Mouse (Mus musculus) bone marrow, adult 2 months (tissue): Measurements from ENCODE around the gene Igfbp5. TPM values are rescaled to one million over a fixed set of nuclear protein-coding genes. Genes with fewer than 3 reads are reported as not detected.

Experiments
- H3K27ac ChIP-seq: fragments of 200-500 bp; 2 replicates; pipeline ENCODE4 v1.5.1; 2012; ENCODE audit warnings: low read depth, mild to moderate bottlenecking, control low read depth, inconsistent platforms, low read length; ENCODE audit not compliant: control insufficient read depth, poor library complexity, insufficient read depth
- H3K4me1 ChIP-seq: fragments of 200-500 bp; 2 replicates; pipeline ENCODE4 v1.6.1; 2011; ENCODE audit warnings: low read length; ENCODE audit not compliant: control insufficient read depth, insufficient read depth
- H3K4me3 ChIP-seq: fragments of 200-500 bp; replicated peaks from 2 replicates; pipeline ENCODE3; 2011; ENCODE audit warnings: mild to moderate bottlenecking, low read depth, low read length, control low read depth; ENCODE audit not compliant: control insufficient read depth
- CTCF ChIP-seq: fragments of 200-500 bp; IDR thresholded peaks from 2 replicates; pipeline ENCODE4 v1.5.1; 2011; ENCODE audit warnings: low read length, control low read depth; ENCODE audit not compliant: control insufficient read depth, insufficient read depth
- POLR2A ChIP-seq: fragments of 200-500 bp; IDR thresholded peaks from 2 replicates; pipeline ENCODE4 v1.6.1; 2011; ENCODE audit warnings: low read depth, mild to moderate bottlenecking, control low read depth, low read length, borderline replicate concordance; ENCODE audit not compliant: control insufficient read depth
- WGBS: fragments of 180-500 bp; shearing (Covaris S2); methylation state at CpG from one replicate; pipeline ENCODE4 v1.1.7; 2018; 5-methylcytosine and 5-hydroxymethylcytosine counted together
- polyA plus RNA-seq: library from polyadenylated mRNA; stranded (reverse); fragments of >200 nt; gene quantifications from 2 replicates; pipeline ENCODE4 v1.2.4, GENCODE M21; 2011; ENCODE audit warnings: low replicate concordance; ENCODE audit not compliant: missing spikeins, insufficient read depth, insufficient read length

The Igfbp5 gene
- polyA plus RNA-seq, 1 experiment, result 53.8 TPM

DNA sequence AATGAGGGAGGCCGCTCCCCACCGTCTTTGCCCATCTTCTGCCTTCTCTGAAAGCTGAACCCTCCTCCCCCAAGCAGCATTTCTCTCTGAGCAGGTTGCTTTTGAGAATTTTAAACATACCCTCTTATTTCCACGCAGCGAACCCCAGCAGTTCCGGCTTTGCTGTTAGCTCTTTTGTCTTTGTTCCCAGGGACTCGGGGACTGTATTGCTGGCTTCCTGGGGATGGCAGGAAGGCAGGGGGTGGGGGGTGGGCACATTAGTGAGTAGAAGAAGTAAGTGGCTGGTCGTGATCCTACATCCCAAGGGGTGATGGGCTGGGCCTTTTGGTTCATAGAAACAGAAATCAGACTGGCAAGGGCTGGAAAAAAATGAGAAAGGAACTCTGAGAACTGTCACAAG lies 47.8 kb downstream of the Igfbp5 start:
- no peak overlapping the region for H3K4me3 ChIP-seq
- 15% methylated on average over 7 of the region's 7 CpGs for WGBS
- no peaks in the 10 kb centered on the region; the same call in none of the 2 replicates for H3K4me1 ChIP-seq
- no peak for TF ChIP-seq CTCF
- no peak overlapping the region for H3K27ac ChIP-seq

DNA sequence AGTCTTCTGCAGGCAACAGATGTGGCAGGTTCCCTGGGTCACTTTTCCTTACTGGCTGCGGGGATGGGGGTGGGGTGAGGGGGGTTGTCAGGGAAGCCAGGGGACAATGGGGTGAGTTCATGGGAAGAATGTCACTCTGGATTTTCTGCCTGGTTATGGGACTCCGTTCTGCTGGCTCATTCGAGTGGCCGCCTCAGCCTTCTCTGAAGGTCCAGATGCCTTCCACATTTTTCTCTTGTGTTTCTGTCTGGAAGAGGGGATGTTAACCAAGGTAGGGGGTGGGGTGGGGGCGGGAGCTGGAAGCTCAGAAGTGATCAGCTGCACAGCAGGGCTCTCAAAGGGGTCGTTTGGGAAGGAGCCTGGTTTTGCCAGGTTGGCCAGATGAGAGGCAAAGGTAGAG lies 48.2 kb downstream of the Igfbp5 start:
- no peak overlapping the region for H3K27ac ChIP-seq
- TF ChIP-seq POLR2A (no peak), CTCF (no peak)
- no peaks in the 10 kb centered on the region; the same call in none of the 2 replicates for H3K4me1 ChIP-seq
- WGBS, result 17% methylated on average over 6 of the region's 6 CpGs
- H3K4me3 ChIP-seq, result no peak overlapping the region

DNA sequence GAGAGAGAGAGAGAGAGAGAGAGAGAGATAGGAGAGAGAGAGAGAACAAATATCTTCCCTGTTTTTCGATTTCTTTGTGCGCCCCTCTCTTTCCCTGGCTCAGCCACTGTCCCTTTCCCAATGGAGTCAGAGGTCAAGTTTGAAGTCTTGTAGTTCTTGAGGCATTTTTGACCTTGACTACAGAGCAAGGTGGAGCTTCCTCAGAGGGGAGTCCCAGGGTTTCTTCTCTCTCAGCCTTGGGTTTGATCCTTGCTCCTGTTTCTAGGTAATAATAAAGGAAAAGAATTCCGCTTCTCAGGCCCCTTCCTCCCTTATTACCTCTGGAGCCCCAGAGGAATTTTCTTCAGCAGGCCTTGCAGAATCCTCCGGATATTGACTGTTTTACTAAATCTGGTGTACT lies 48.8 kb downstream of the Igfbp5 start:
- no peaks in the 10 kb centered on the region; the same call in none of the 2 replicates for H3K4me1 ChIP-seq
- 18% methylated on average over 4 of the region's 4 CpGs for WGBS
- TF ChIP-seq POLR2A, result no peak
- TF ChIP-seq CTCF, result no peak
- no peak overlapping the region for H3K27ac ChIP-seq
- H3K4me3 ChIP-seq, result no peak overlapping the region

DNA sequence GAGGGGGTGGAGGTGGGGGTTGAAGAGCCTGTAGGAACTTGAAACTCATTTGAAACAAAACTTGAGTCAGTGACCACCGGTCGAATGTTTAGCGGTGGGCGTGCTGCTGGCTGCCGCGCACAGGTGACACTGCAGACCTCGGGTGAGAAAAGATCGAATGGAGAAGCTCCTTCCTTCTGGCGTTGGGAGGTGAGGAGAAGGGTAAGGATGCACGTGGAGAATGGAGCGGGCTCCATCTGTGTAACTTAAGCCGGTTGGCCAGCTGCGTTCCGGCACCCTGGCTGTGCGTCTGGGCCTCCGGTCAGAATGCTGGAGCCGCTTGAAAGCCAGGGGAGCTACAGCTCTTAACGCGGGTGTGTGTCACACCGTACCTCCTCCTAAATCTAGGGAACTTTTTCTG lies 49.4 kb downstream of the Igfbp5 start:
- no peaks in the 10 kb centered on the region for H3K4me1 ChIP-seq
- WGBS, result 3% methylated on average over 20 of the region's 20 CpGs
- TF ChIP-seq CTCF, result no peak
- no peak for TF ChIP-seq POLR2A
- no peak overlapping the region for H3K27ac ChIP-seq
- H3K4me3 ChIP-seq, result no peak overlapping the region

DNA sequence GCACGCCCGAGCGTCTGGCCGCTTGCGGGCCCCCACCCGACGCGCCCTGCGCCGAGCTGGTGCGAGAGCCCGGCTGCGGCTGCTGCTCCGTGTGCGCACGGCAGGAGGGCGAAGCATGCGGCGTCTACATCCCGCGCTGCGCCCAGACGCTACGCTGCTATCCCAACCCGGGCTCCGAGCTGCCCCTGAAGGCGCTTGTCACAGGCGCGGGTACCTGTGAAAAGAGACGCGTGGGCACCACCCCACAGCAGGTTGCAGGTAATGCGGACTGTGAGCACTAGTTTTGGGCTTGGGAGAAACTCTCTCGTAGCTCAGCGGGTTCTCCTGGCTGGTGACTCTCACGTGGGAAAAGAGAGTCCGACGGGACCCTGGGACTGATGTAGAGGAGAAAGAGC lies 50.0 kb downstream of the Igfbp5 start:
- Histone ChIP-seq H3K27ac (no peak overlapping the region), H3K4me3 (no peak overlapping the region), H3K4me1 (no peaks in the 10 kb centered on the region)
- TF ChIP-seq POLR2A, result no peak
- 1% methylated on average over 37 of the region's 37 CpGs for WGBS

DNA sequence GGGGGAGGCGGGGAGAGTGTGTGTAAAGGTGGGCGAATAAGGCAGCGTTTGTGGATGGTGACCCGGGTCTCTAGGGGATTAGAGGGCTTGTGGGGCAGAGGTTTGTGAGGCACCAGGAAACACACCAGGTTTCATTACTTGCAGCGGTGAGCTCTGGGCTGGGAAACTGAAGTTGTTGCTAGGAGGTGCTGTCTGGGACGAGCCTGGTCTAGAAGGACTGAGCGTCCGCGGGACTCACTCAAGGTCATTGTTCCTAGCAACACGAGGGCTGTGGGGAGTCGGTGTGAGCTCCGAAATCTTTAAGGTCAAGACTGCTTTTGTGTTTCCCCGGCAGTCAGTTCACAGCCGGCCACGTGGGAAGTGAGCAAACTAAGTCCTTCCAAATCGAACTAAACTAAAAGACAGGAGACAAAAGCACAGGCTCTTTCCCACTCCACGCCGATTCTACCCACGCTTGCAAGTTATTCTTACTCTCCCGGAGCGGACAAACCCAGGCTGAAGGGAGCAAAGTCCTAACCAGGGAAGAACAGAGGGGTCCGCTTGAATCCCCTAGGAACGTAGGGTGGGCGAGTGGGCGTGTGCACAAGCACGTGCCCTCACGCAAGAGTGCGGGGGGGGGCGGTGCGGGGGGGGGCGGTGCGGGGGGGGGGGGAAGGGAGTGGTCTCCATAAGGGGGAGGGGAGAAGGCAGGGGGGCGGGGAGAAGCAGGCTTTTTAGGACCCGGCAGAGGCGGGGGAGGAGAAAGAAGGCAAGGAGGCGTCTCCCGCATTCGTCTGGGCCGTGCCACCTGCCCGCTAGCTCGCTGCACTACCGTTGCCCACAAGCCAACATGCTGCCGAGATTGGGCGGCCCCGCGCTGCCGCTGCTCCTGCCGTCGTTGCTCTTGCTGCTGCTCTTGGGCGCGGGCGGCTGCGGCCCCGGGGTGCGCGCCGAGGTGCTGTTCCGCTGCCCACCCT lies 50.7 kb downstream of the Igfbp5 start, which contains the start of gene Igfbp2:
Igfbp2 (plus strand) TSS at position 753 of the 956 bp plus-strand sequence.
- H3K4me1 ChIP-seq, result no peaks in the 10 kb centered on the region
- no peak within 1 kb of the TSS for H3K4me3 ChIP-seq
- no peak for TF ChIP-seq POLR2A
- no peak for TF ChIP-seq CTCF
- WGBS, result 5% methylated on average over 50 of the region's 58 CpGs
- H3K27ac ChIP-seq, result no peak within 1 kb of the TSS

DNA sequence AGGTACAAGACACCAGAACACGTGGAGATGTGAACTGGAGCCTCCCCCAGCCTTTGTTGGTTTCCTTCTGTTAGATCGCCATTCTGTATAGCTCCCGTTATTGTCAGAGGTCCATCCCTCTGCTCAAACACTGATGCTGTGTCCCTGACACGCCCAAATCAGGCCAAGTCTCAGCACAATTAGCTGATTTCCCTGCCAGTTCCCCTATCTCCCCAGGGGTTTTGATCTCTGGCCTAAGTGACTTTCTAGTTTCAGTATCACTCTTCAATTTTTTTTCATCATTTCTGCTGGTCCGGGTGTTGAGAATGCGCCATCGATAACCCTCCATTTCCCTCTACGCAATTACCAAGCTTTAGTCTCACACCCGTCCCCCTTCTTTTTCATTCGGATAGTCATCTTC lies 51.8 kb downstream of the Igfbp5 start:
- H3K4me1 ChIP-seq, result no peaks in the 10 kb centered on the region
- no peak overlapping the region for H3K4me3 ChIP-seq
- H3K27ac ChIP-seq, result no peak overlapping the region
- TF ChIP-seq POLR2A, result no peak
- TF ChIP-seq CTCF, result no peak
- WGBS, result 76% methylated on average over 10 of the region's 10 CpGs

DNA sequence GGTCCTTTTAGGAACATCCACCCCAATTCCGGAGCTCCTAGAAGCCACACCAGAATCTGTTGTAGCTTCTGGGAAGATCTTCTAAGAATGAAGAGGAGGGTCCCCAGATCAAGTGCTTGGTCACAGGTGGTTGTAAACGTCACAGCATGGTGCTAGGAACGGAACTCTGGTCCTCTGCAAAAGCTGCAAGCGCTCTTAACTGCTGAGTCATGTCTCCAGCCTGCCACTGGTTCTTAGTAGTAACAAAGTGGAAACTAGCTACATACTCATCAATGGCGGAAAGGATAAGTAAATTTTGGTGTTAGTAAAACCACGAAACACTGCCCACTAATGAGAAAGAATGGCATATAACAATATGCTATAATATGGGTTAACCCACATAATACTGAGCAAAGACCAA lies 54.7 kb downstream of the Igfbp5 start:
- Histone ChIP-seq H3K4me1 (no peaks in the 10 kb centered on the region), H3K27ac (no peak overlapping the region), H3K4me3 (no peak overlapping the region)
- 76% methylated on average over 6 of the region's 6 CpGs for WGBS
- TF ChIP-seq POLR2A (no peak), CTCF (no peak)
